Mouse (Mus musculus): Measurements from ENCODE around the gene Mfn1. TPM values are rescaled to one million over a fixed set of nuclear protein-coding genes. Genes with fewer than 3 reads are reported as not detected.

Gene Mfn1
- polyA plus RNA-seq, 1 experiment from 2014 or later: 20.1 TPM

DNA sequence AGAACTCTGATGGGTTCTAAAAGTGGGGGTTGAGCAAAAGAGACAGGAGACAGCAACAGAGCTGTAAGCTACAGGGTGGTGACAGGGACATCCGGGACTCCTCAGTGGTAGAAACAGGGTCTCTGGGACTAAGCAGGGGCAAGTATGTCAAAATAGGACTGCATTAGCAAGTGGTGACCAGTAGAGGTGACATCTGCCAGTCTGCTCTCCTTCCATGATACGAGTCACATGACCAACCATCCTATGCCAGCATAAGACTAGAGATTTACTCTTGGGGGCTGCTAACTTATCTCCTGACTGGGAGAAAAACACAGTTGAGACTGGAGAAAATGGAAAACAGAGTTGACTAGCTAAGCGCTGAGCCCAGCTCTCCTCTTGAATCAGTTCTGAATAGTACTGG lies 57.0 kb downstream of the Mfn1 start:
- H3K9ac ChIP-seq (ENCODE audit: low read depth, low read length): no peak overlapping the region
- WGBS: 87% methylated on average over 3 of the region's 3 CpGs
- H3K4me3 ChIP-seq (ENCODE audit: low read depth, low read length): no peak overlapping the region
- ATAC-seq: no peak
- no peaks in the 10 kb centered on the region for H3K27me3 ChIP-seq (replicated peaks; ENCODE audit: control insufficient read depth, insufficient read depth, low read length)
- no peaks in the 10 kb centered on the region for H3K9me3 ChIP-seq (ENCODE audit: control insufficient read depth)
- no peaks in the 10 kb centered on the region for H3K4me1 ChIP-seq (replicated peaks; ENCODE audit: control insufficient read depth, insufficient read depth, low read length)
- H3K36me3 ChIP-seq (ENCODE audit: control insufficient read depth, insufficient read depth): peaks cover 17% of the 10 kb centered on the region; the same call in 1 of the 2 replicates
- no peak overlapping the region for H3K27ac ChIP-seq (ENCODE audit: low read depth, low read length)
- H3K4me2 ChIP-seq (replicated peaks; ENCODE audit: low read depth): no peak overlapping the region
- TF ChIP-seq CTCF (IDR thresholded peaks at IDR 0.05; ENCODE audit: low read depth): peak; percentile 31

DNA sequence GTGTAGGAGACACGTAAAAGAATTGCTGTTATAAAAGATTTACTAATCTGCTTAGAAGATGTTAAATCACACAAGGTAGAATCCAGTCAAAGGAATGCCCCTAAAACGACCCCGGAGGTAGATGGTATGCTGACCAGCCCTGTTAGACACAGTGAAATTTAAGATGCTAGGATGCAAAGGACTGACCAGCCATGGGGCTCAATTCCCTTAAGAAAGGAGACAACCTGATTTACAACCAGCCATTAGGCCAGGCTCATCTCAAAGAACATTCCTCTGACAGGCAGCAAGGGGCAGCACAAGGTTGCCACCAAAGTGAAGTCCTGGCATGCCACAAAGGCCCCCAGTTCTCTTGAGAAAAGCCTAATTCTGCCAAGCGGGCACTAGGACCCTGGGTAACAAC lies 65.8 kb downstream of the Mfn1 start:
- WGBS: 50% methylated on average over 4 of the region's 4 CpGs
- Histone ChIP-seq H3K4me1 (replicated peaks; ENCODE audit: control insufficient read depth, insufficient read depth, low read length) (no peaks in the 10 kb centered on the region), H3K4me2 (replicated peaks; ENCODE audit: low read depth) (no peak overlapping the region), H3K9me3 (ENCODE audit: control insufficient read depth) (no peaks in the 10 kb centered on the region), H3K4me3 (ENCODE audit: low read depth, low read length) (no peak overlapping the region), H3K27me3 (replicated peaks; ENCODE audit: control insufficient read depth, insufficient read depth, low read length) (no peaks in the 10 kb centered on the region), H3K27ac (ENCODE audit: low read depth, low read length) (no peak overlapping the region), H3K36me3 (ENCODE audit: control insufficient read depth, insufficient read depth) (no peaks in the 10 kb centered on the region), H3K9ac (ENCODE audit: low read depth, low read length) (no peak overlapping the region)
- no peak for TF ChIP-seq CTCF (IDR thresholded peaks at IDR 0.05; ENCODE audit: low read depth)
- ATAC-seq: no peak

DNA sequence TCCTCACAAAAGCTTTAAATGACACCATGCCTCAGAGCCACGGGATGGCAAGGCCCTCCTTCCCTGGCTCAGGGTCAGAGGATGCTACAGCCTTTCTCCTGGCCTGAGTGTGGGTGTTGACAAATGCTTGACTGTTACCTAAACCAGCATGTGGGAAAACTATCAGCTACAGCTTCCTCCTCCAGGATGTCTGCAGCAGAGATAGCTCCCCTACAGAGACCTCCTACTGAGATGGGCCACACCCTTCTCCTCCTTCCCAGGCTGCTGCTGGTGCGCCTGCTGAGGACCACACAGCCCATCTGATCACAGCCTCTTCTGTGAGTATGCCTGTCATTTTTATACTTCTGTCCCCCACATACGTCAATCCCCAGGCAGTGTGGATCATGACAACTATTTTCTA lies 70.1 kb downstream of the Mfn1 start:
- 61% methylated on average over 3 of the region's 3 CpGs for WGBS
- Histone ChIP-seq H3K36me3 (ENCODE audit: control insufficient read depth, insufficient read depth) (no peaks in the 10 kb centered on the region), H3K27me3 (replicated peaks; ENCODE audit: control insufficient read depth, insufficient read depth, low read length) (no peaks in the 10 kb centered on the region), H3K4me2 (replicated peaks; ENCODE audit: low read depth) (no peak overlapping the region), H3K27ac (ENCODE audit: low read depth, low read length) (no peak overlapping the region), H3K4me1 (replicated peaks; ENCODE audit: control insufficient read depth, insufficient read depth, low read length) (no peaks in the 10 kb centered on the region), H3K4me3 (ENCODE audit: low read depth, low read length) (no peak overlapping the region), H3K9ac (ENCODE audit: low read depth, low read length) (no peak overlapping the region), H3K9me3 (ENCODE audit: control insufficient read depth) (no peaks in the 10 kb centered on the region)
- no peak for TF ChIP-seq CTCF (IDR thresholded peaks at IDR 0.05; ENCODE audit: low read depth)
- no peak for ATAC-seq

DNA sequence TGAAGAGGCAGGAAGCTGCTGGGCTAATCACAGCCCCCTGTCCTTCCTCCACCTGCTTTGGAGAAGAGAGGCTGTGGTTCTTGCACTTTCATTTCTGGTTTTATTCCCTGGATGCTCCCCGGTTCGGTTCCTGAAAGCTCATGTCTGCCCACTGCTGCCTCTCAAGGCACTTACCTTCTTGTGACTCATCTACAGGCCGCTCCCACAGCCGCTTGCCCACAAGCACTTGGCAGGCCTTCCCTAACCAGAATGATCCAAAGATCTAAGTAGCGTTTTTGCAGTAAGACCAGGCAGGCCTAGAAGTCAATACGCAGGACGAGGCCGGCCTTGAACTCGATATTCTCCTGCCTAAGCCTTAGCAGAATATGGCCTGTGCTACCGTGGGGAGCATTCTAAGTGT lies 71.8 kb downstream of the Mfn1 start:
- H3K27ac ChIP-seq (ENCODE audit: low read depth, low read length): no peak overlapping the region
- no peak overlapping the region for H3K9ac ChIP-seq (ENCODE audit: low read depth, low read length)
- H3K36me3 ChIP-seq (ENCODE audit: control insufficient read depth, insufficient read depth): no peaks in the 10 kb centered on the region
- H3K4me1 ChIP-seq (replicated peaks; ENCODE audit: control insufficient read depth, insufficient read depth, low read length): no peaks in the 10 kb centered on the region
- H3K4me3 ChIP-seq (ENCODE audit: low read depth, low read length): no peak overlapping the region
- WGBS: 89% methylated on average over 10 of the region's 10 CpGs
- no peaks in the 10 kb centered on the region for H3K9me3 ChIP-seq (ENCODE audit: control insufficient read depth)
- TF ChIP-seq CTCF (IDR thresholded peaks at IDR 0.05; ENCODE audit: low read depth): no peak
- H3K4me2 ChIP-seq (replicated peaks; ENCODE audit: low read depth): no peak overlapping the region
- H3K27me3 ChIP-seq (replicated peaks; ENCODE audit: control insufficient read depth, insufficient read depth, low read length): no peaks in the 10 kb centered on the region
- no peak for ATAC-seq

DNA sequence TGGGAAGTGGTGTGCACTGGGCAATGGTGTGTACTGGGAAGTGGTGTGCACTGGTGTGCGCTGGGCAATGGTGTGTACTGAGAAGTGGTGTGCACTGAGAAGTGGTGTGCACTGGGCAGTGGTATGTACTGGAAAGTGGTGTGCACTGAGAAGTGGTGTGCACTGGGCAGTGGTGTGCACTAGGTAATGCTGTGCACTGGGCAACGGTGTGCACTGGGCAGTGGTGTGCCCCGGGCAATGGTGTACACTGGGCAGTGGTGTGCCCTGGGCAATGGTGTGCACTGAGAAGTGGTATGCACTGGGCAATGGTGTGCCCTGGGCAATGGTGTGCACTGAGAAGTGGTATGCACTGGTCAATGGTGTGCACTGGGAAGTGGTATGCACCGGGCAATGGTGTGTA lies 80.0 kb downstream of the Mfn1 start:
- H3K36me3 ChIP-seq (ENCODE audit: control insufficient read depth, insufficient read depth): no peaks in the 10 kb centered on the region; the same call in 1 of the 2 replicates
- no peaks in the 10 kb centered on the region for H3K9me3 ChIP-seq (ENCODE audit: control insufficient read depth)
- no peaks in the 10 kb centered on the region for H3K4me1 ChIP-seq (replicated peaks; ENCODE audit: control insufficient read depth, insufficient read depth, low read length)
- no peak overlapping the region for H3K27ac ChIP-seq (ENCODE audit: low read depth, low read length)
- WGBS: 95% methylated on average over 4 of the region's 4 CpGs
- TF ChIP-seq CTCF (IDR thresholded peaks at IDR 0.05; ENCODE audit: low read depth): no peak
- ATAC-seq: no peak
- H3K4me3 ChIP-seq (ENCODE audit: low read depth, low read length): no peak overlapping the region
- H3K4me2 ChIP-seq (replicated peaks; ENCODE audit: low read depth): no peak overlapping the region
- no peak overlapping the region for H3K9ac ChIP-seq (ENCODE audit: low read depth, low read length)
- no peaks in the 10 kb centered on the region for H3K27me3 ChIP-seq (replicated peaks; ENCODE audit: control insufficient read depth, insufficient read depth, low read length)

DNA sequence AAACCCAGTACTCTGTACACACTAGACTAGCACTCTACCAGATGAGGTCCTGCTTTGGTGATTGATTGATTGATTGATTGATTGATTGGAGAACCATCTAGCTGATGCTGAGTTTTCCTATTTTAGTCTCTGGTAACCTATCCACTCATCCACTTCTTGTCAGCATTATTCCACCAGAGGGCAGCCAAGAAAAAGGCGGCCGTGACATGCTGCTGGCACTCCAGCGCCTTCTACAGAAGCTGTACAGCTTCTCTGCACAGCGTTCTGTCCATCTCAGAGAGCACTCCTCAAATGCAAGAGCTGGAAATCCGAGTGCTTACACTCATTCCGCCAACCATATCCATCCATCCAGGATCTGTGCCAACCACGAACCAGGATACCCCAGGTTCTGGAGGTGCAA lies 81.3 kb downstream of the Mfn1 start:
- no peak overlapping the region for H3K4me3 ChIP-seq (ENCODE audit: low read depth, low read length)

DNA sequence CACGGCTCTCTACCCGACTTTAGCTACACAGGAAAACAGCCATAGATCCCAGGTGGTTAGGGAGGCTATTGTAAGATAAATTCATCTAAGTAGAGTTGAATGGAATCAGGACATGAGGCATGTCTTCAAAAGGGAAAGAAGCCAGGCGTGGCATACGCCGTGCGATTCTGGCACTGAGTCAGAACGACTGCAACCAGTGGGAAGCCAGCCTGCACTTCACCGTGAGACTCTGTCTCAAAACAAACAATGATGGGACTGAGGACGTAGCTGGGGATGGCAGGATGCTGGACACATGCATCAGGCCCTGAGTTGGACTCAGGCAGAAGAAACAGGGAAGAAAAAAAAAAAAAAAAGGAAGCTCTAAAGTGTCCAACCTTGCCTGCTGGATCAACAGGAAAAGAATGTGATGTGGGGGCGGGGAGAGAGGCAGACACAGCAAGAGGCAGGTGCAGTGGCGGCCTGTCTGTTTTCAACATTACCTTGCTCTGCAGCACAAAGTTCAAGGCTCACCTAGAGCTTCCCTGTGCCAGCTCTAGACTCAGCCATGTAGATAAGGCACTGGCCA lies 82.4 kb downstream of the Mfn1 start:
- Histone ChIP-seq H3K36me3 (ENCODE audit: control insufficient read depth, insufficient read depth) (no peaks in the 10 kb centered on the region; the same call in 1 of the 2 replicates), H3K4me3 (ENCODE audit: low read depth, low read length) (no peak overlapping the region), H3K27ac (ENCODE audit: low read depth, low read length) (no peak overlapping the region), H3K9ac (ENCODE audit: low read depth, low read length) (no peak overlapping the region), H3K4me2 (replicated peaks; ENCODE audit: low read depth) (no peak overlapping the region), H3K27me3 (replicated peaks; ENCODE audit: control insufficient read depth, insufficient read depth, low read length) (no peaks in the 10 kb centered on the region), H3K9me3 (ENCODE audit: control insufficient read depth) (no peaks in the 10 kb centered on the region), H3K4me1 (replicated peaks; ENCODE audit: control insufficient read depth, insufficient read depth, low read length) (no peaks in the 10 kb centered on the region)
- no peak for ATAC-seq
- WGBS: 69% methylated on average over 11 of the region's 11 CpGs
- TF ChIP-seq CTCF (IDR thresholded peaks at IDR 0.05; ENCODE audit: low read depth): no peak

More for the DNA sequence above, 81.3 kb downstream of the Mfn1 start:
- Histone ChIP-seq H3K4me1 (replicated peaks; ENCODE audit: control insufficient read depth, insufficient read depth, low read length) (no peaks in the 10 kb centered on the region), H3K4me2 (replicated peaks; ENCODE audit: low read depth) (no peak overlapping the region), H3K9ac (ENCODE audit: low read depth, low read length) (no peak overlapping the region), H3K36me3 (ENCODE audit: control insufficient read depth, insufficient read depth) (no peaks in the 10 kb centered on the region; the same call in 1 of the 2 replicates), H3K27ac (ENCODE audit: low read depth, low read length) (no peak overlapping the region), H3K27me3 (replicated peaks; ENCODE audit: control insufficient read depth, insufficient read depth, low read length) (no peaks in the 10 kb centered on the region), H3K9me3 (ENCODE audit: control insufficient read depth) (no peaks in the 10 kb centered on the region)
- 23% methylated on average over 7 of the region's 7 CpGs for whole genome bisulfite sequencing
- no peak for ATAC-seq
- TF ChIP-seq CTCF (IDR thresholded peaks at IDR 0.05; ENCODE audit: low read depth): peak; percentile 86

Measured in intestine, postnatal 0 days (tissue).